Mouse (Mus musculus) limb, embryonic 11.5 days (tissue): ENCODE measurements around the gene Ctns. TPM values are rescaled to one million over a fixed set of nuclear protein-coding genes. Genes with fewer than 3 reads are reported as not detected.

Experiments
- ATAC-seq: fragments of 200-750 bp; cut with Nextera tagmentation; 2 replicates; pipeline ENCODE4 v1.8.0; 2017; ENCODE audit warnings: low read depth; ENCODE audit not compliant: insufficient number of reproducible peaks, low FRiP score, low TSS enrichment
- DNase-seq: peaks from one replicate; pipeline ENCODE4 v3.0.0-alpha.2; 2015; ENCODE audit warnings: low spot score
- H3K27ac ChIP-seq: fragments of 300-500 bp; sonication (generic); replicated peaks from 2 replicates; pipeline ENCODE4 v1.5.1; 2014; ENCODE audit warnings: low read depth, mild to moderate bottlenecking, low read length
- H3K27me3 ChIP-seq: fragments of 300-500 bp; sonication (generic); 2 replicates; pipeline ENCODE4 v1.6.1; 2014; ENCODE audit warnings: mild to moderate bottlenecking, low read length, mixed read lengths; ENCODE audit not compliant: control insufficient read depth, insufficient read depth
- H3K36me3 ChIP-seq: fragments of 300-500 bp; sonication (generic); 2 replicates; pipeline ENCODE4 v1.6.1; 2014; ENCODE audit warnings: mild to moderate bottlenecking, low read length, moderate library complexity, mixed read lengths; ENCODE audit not compliant: control insufficient read depth, insufficient read depth
- H3K4me1 ChIP-seq: fragments of 300-500 bp; sonication (generic); 2 replicates; pipeline ENCODE4 v1.6.1; 2014; ENCODE audit warnings: low read length, mixed read lengths; ENCODE audit not compliant: control insufficient read depth, insufficient read depth
- H3K4me2 ChIP-seq: fragments of 300-500 bp; sonication (generic); 2 replicates; pipeline ENCODE4 v1.6.1; 2014; ENCODE audit warnings: low read depth, mild to moderate bottlenecking, moderate library complexity; ENCODE audit not compliant: severe bottlenecking
- H3K4me3 ChIP-seq: fragments of 300-500 bp; sonication (generic); 2 replicates; pipeline ENCODE4 v1.5.1; 2014; ENCODE audit warnings: low read depth, low read length
- H3K9ac ChIP-seq: fragments of 300-500 bp; sonication (generic); 2 replicates; pipeline ENCODE4 v1.6.1; 2014; ENCODE audit warnings: mild to moderate bottlenecking, low read length
- H3K9me3 ChIP-seq: fragments of 300-500 bp; sonication (generic); 2 replicates; pipeline ENCODE4 v1.6.1; 2016; ENCODE audit warnings: low read length; ENCODE audit not compliant: control insufficient read depth
- WGBS: fragments of 180-500 bp; shearing (Covaris S2); extraction: QIAGEN DNeasy Blood & Tissue Kit; methylation state at CpG from one replicate; pipeline ENCODE4 v1.1.7; 2014; 5-methylcytosine and 5-hydroxymethylcytosine counted together
- polyA plus RNA-seq: library from polyadenylated mRNA; unstranded; fragments of >200 nt; fragmentation: Nextera tagmentation; extraction: Ambion mirVana; gene quantifications from 2 replicates; pipeline ENCODE4 v1.2.1, GENCODE M21; 2014

Ctns gene
- polyA plus RNA-seq, 1 experiment from 2014 or later: 23.6 TPM

- Histone ChIP-seq H3K27me3 (no peaks in the 10 kb centered on the region), H3K4me2 (no peak overlapping the region), H3K4me1 (no peaks in the 10 kb centered on the region), H3K27ac (no peak overlapping the region), H3K4me3 (no peak overlapping the region), H3K36me3 (no peaks in the 10 kb centered on the region), H3K9ac (no peak overlapping the region), H3K9me3 (no peaks in the 10 kb centered on the region)
- WGBS: 75% methylated on average over 6 of the region's 6 CpGs
- DNase-seq (no peak), ATAC-seq (no peak)
These were observed 30.3 kb downstream of the Ctns start for GRCm38 (mm10) chr11:73168576-73168975.

- 85% methylated on average over 8 of the region's 8 CpGs for WGBS
- Histone ChIP-seq H3K9me3 (no peaks in the 10 kb centered on the region), H3K4me3 (no peak overlapping the region), H3K9ac (no peak overlapping the region), H3K36me3 (no peaks in the 10 kb centered on the region), H3K27me3 (no peaks in the 10 kb centered on the region), H3K4me1 (no peaks in the 10 kb centered on the region), H3K4me2 (no peak overlapping the region), H3K27ac (no peak overlapping the region)
- DNase-seq: no peak
- ATAC-seq: peak; percentile 32; the same call in 1 of the 2 replicates
These were observed 30.8 kb downstream of the Ctns start for GRCm38 (mm10) chr11:73168071-73168470.

- Histone ChIP-seq H3K27me3 (peaks cover 20% of the 10 kb centered on the region), H3K9me3 (no peaks in the 10 kb centered on the region), H3K36me3 (no peaks in the 10 kb centered on the region), H3K4me2 (no peak overlapping the region), H3K4me1 (peaks cover 2% of the 10 kb centered on the region; the same call in 1 of the 2 replicates), H3K9ac (no peak overlapping the region), H3K4me3 (no peak overlapping the region), H3K27ac (no peak overlapping the region)
- no peak for ATAC-seq
- no peak for DNase-seq
- WGBS: 59% methylated on average over 5 of the region's 5 CpGs
These were observed 36.6 kb downstream of the Ctns start for GRCm38 (mm10) chr11:73162284-73162683.

GRCm38 (mm10) chr11:73161616-73162015 is 37.2 kb downstream of the Ctns start:
- H3K36me3 ChIP-seq: no peaks in the 10 kb centered on the region
- H3K4me1 ChIP-seq: peaks cover 2% of the 10 kb centered on the region; the same call in 1 of the 2 replicates
- H3K27ac ChIP-seq: no peak overlapping the region
- H3K4me3 ChIP-seq: no peak overlapping the region
- H3K9ac ChIP-seq: no peak overlapping the region
- H3K9me3 ChIP-seq: no peaks in the 10 kb centered on the region
- ATAC-seq: no peak
- H3K4me2 ChIP-seq: no peak overlapping the region
- WGBS: 92% methylated on average over 4 of the region's 4 CpGs
- peaks cover 20% of the 10 kb centered on the region for H3K27me3 ChIP-seq
- DNase-seq: no peak

DNA sequence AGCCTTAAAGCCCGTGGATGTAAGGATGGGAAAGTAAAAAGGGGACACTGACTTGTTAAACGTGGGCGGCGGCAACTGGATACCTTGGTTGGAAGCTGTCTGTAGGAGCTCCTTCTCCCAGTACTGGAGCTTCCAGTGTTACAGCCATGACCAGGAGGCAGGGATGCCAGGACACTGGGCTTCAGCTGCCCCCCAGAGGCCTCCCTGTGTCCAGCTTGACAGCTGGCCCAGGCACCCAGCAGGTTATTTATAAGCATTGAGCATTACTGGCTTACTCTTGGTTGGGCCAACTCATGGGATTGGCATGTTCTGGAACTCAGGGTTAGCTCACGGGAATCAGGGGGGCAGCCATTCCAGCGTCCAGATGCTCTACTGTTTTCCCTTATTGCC is 38.0 kb downstream of the Ctns start:
- Histone ChIP-seq H3K9ac (0 out of 2 replicates have a peak overlapping the region, but pooled peaks have one; percentile 40), H3K27ac (no peak overlapping the region), H3K27me3 (peaks cover 20% of the 10 kb centered on the region), H3K4me3 (peak overlapping the region; percentile 32), H3K4me2 (peak overlapping the region; percentile 80), H3K9me3 (no peaks in the 10 kb centered on the region), H3K4me1 (peaks cover 2% of the 10 kb centered on the region; the same call in 1 of the 2 replicates), H3K36me3 (no peaks in the 10 kb centered on the region)
- whole genome bisulfite sequencing: 26% methylated on average over 6 of the region's 6 CpGs
- ATAC-seq (no peak), DNase-seq (peak; percentile 24)

GRCm38 (mm10) chr11:73159957-73160810 is 38.7 kb downstream of the Ctns start, which contains the start of gene P2rx5:
P2rx5 (plus strand) TSS chr11:73160421.
- Histone ChIP-seq H3K4me2 (peak within 1 kb of the TSS; percentile 80), H3K9ac (peak within 1 kb of the TSS; percentile 40), H3K4me3 (peak within 1 kb of the TSS; percentile 32), H3K27ac (no peak within 1 kb of the TSS), H3K4me1 (peaks cover 2% of the 10 kb centered on the region; the same call in 1 of the 2 replicates), H3K36me3 (no peaks in the 10 kb centered on the region), H3K9me3 (no peaks in the 10 kb centered on the region), H3K27me3 (peaks cover 20% of the 10 kb centered on the region)
- peak; percentile 65 for DNase-seq
- ATAC-seq: no peak; the same call in 1 of the 2 replicates
- WGBS: 2% methylated on average over 49 of the region's 49 CpGs

- no peaks in the 10 kb centered on the region for H3K9me3 ChIP-seq
- no peaks in the 10 kb centered on the region for H3K4me1 ChIP-seq
- no peak overlapping the region for H3K9ac ChIP-seq
- H3K4me2 ChIP-seq: no peak overlapping the region
- DNase-seq (no peak), ATAC-seq (no peak)
- 77% methylated on average over 6 of the region's 6 CpGs for WGBS
- peaks cover 12% of the 10 kb centered on the region for H3K27me3 ChIP-seq
- H3K36me3 ChIP-seq: no peaks in the 10 kb centered on the region
- H3K4me3 ChIP-seq: no peak overlapping the region
- H3K27ac ChIP-seq: no peak overlapping the region
These were observed 43.8 kb downstream of the Ctns start for GRCm38 (mm10) chr11:73155071-73155470.

DNA sequence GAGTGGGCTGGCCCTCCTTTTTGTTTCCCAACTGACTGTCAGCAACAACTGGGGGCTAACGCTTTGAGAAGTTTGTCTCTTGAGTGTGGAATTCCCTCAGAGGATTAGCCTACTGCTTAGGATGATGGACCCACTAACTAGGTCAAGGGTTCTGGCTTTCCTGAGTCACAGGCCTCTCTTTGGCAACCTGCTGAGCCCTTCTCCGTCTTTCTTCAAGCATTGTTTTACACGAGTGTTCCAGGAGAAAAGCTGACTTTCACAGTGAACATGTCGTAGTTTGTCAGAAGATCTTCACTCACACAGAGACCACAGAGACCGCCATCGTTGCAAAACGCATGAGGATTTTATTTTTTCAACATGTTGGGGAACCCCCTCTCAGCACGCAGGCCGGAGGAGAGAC is 50.6 kb downstream of the Ctns start:
- no peak overlapping the region for H3K4me2 ChIP-seq
- no peak overlapping the region for H3K27ac ChIP-seq
- no peak overlapping the region for H3K4me3 ChIP-seq
- 84% methylated on average over 9 of the region's 9 CpGs for WGBS
- no peaks in the 10 kb centered on the region for H3K4me1 ChIP-seq
- DNase-seq: no peak
- ATAC-seq: no peak
- H3K9me3 ChIP-seq: no peaks in the 10 kb centered on the region
- no peaks in the 10 kb centered on the region for H3K36me3 ChIP-seq
- no peak overlapping the region for H3K9ac ChIP-seq
- H3K27me3 ChIP-seq: no peaks in the 10 kb centered on the region
